Mouse (Mus musculus) gastrocnemius, adult 2 months (tissue): ENCODE data around the gene Rsu1. TPM values are rescaled to one million over a fixed set of nuclear protein-coding genes. Genes with fewer than 3 reads are reported as not detected.

Source experiments
- DNase-seq: peaks from one replicate; pipeline ENCODE4 v3.0.0; 2022
- H3K27ac ChIP-seq: fragments of 200-600 bp; 2 replicates; pipeline ENCODE4 v1.8.1; 2022; ENCODE audit warnings: mild to moderate bottlenecking
- H3K4me3 ChIP-seq: fragments of 200-600 bp; 2 replicates; pipeline ENCODE4 v1.8.1; 2022; ENCODE audit warnings: mild to moderate bottlenecking, moderate library complexity
- CTCF ChIP-seq: fragments of 200-600 bp; IDR thresholded peaks from 2 replicates; pipeline ENCODE4 v1.8.1; 2022; ENCODE audit warnings: antibody characterized with exemption, mild to moderate bottlenecking, moderate library complexity
- intact Hi-C: fragments of 180-260 bp; cut with DNase I; formaldehyde crosslinking; loops from one replicate; pipeline ENCODE4 v1.15.1; 2025
- total RNA-seq, 2 experiments: library from RNA; stranded (reverse); gene quantifications; 2 replicates each; pipeline ENCODE4 v1.2.3; 2021

Gene Rsu1
- total RNA-seq, 2 experiments from 2014 or later, result 29.4 to 35.2 TPM

- no peak for DNase-seq
- H3K27ac ChIP-seq, result no peak overlapping the region
- TF ChIP-seq CTCF, result no peak
- intact Hi-C loops, result no loop called here
- H3K4me3 ChIP-seq, result no peak overlapping the region
These were observed 153.3 kb downstream of the Rsu1 start for GRCm38 (mm10) chr2:13117896-13118295.

GRCm38 (mm10) chr2:13106531-13106930 is 164.7 kb downstream of the Rsu1 start:
- DNase-seq, result no peak
- H3K4me3 ChIP-seq, result no peak overlapping the region
- no peak overlapping the region for H3K27ac ChIP-seq
- no peak for TF ChIP-seq CTCF
- intact Hi-C loops, result no loop called here

GRCm38 (mm10) chr2:13104388-13104787 is 166.8 kb downstream of the Rsu1 start:
- no peak for TF ChIP-seq CTCF
- intact Hi-C loops, result no loop called here
- no peak for DNase-seq
- Histone ChIP-seq H3K27ac (no peak overlapping the region), H3K4me3 (no peak overlapping the region)

- Histone ChIP-seq H3K4me3 (no peak overlapping the region), H3K27ac (no peak overlapping the region)
- DNase-seq, result no peak
- intact Hi-C loops, result no loop called here
- no peak for TF ChIP-seq CTCF
These were observed 167.4 kb downstream of the Rsu1 start for GRCm38 (mm10) chr2:13103797-13104200.

- H3K27ac ChIP-seq, result no peak overlapping the region
- DNase-seq, result no peak
- no peak overlapping the region for H3K4me3 ChIP-seq
- intact Hi-C loops, result no loop called here
- TF ChIP-seq CTCF, result no peak
These were observed 177.2 kb downstream of the Rsu1 start for GRCm38 (mm10) chr2:13094045-13094444.

- no peak for DNase-seq
- no peak overlapping the region for H3K27ac ChIP-seq
- intact Hi-C loops, result no loop called here
- TF ChIP-seq CTCF, result no peak
- H3K4me3 ChIP-seq, result no peak overlapping the region
These were observed 177.6 kb downstream of the Rsu1 start for GRCm38 (mm10) chr2:13093570-13093969.

- no peak for DNase-seq
- H3K27ac ChIP-seq, result no peak overlapping the region
These were observed 179.7 kb downstream of the Rsu1 start for GRCm38 (mm10) chr2:13091399-13092015.

GRCm38 (mm10) chr2:13090841-13091240 is 180.4 kb downstream of the Rsu1 start:
- H3K27ac ChIP-seq, result no peak overlapping the region
- DNase-seq, result no peak
- TF ChIP-seq CTCF, result no peak
- no peak overlapping the region for H3K4me3 ChIP-seq
- intact Hi-C loops, result no loop called here

More at GRCm38 (mm10) chr2:13091399-13092015, 179.7 kb downstream of the Rsu1 start:
- intact Hi-C loops, result no loop called here
- no peak overlapping the region for H3K4me3 ChIP-seq
- TF ChIP-seq CTCF, result no peak

- intact Hi-C loops, result no loop called here
- no peak for DNase-seq
- no peak overlapping the region for H3K27ac ChIP-seq
- no peak overlapping the region for H3K4me3 ChIP-seq
- no peak for TF ChIP-seq CTCF
These were observed 181.4 kb downstream of the Rsu1 start for GRCm38 (mm10) chr2:13089861-13090260.

- DNase-seq, result no peak
- intact Hi-C loops, result no loop called here
- no peak for TF ChIP-seq CTCF
- no peak overlapping the region for H3K4me3 ChIP-seq
- no peak overlapping the region for H3K27ac ChIP-seq
These were observed 182.9 kb downstream of the Rsu1 start for GRCm38 (mm10) chr2:13088266-13088665.

- no peak for DNase-seq
- no peak for TF ChIP-seq CTCF
These were observed 183.4 kb downstream of the Rsu1 start for GRCm38 (mm10) chr2:13087811-13088210.

GRCm38 (mm10) chr2:13084223-13084622 is 187.0 kb downstream of the Rsu1 start:
- intact Hi-C loops, result no loop called here
- no peak overlapping the region for H3K4me3 ChIP-seq
- no peak for TF ChIP-seq CTCF
- no peak overlapping the region for H3K27ac ChIP-seq
- DNase-seq, result no peak

More at GRCm38 (mm10) chr2:13087811-13088210, 183.4 kb downstream of the Rsu1 start:
- Histone ChIP-seq H3K4me3 (no peak overlapping the region), H3K27ac (no peak overlapping the region)
- intact Hi-C loops, result no loop called here

GRCm38 (mm10) chr2:13080476-13080875 is 190.7 kb downstream of the Rsu1 start:
- H3K4me3 ChIP-seq, result no peak overlapping the region
- no peak for TF ChIP-seq CTCF
- intact Hi-C loops, result no loop called here
- no peak overlapping the region for H3K27ac ChIP-seq
- no peak for DNase-seq

GRCm38 (mm10) chr2:13072243-13072642 is 199.0 kb downstream of the Rsu1 start:
- intact Hi-C loops, result no loop called here
- no peak for DNase-seq

More at GRCm38 (mm10) chr2:13072243-13072642, 199.0 kb downstream of the Rsu1 start:
- H3K4me3 ChIP-seq, result no peak overlapping the region
- TF ChIP-seq CTCF, result no peak
- no peak overlapping the region for H3K27ac ChIP-seq
